Mouse (Mus musculus): ENCODE results near the gene Ccdc57. TPM values are rescaled to one million over a fixed set of nuclear protein-coding genes. Genes with fewer than 3 reads are reported as not detected.
"Not testable (repeated sequence)": the region's sequence is repeated elsewhere in the genome, so short reads cannot be mapped to it uniquely, and the experiment has no call there.

Ccdc57 gene
- polyA plus RNA-seq, 1 experiment from 2014 or later = 9.2 TPM

GRCm38 (mm10) chr11:120832962-120833361 is 99.7 kb downstream of the Ccdc57 start:
- not testable (repeated sequence) for H3K9me3 ChIP-seq (ENCODE audit: control insufficient read depth, low read length); ATAC-seq (ENCODE audit: low FRiP score, low TSS enrichment)
- WGBS = 93% methylated on average over 5 of the region's 5 CpGs

GRCm38 (mm10) chr11:120831659-120832440 is 100.8 kb downstream of the Ccdc57 start:
- no peak for ATAC-seq (ENCODE audit: low FRiP score, low TSS enrichment)
- Histone ChIP-seq H3K27ac (ENCODE audit: low read depth, low read length) (no peak overlapping the region), H3K4me3 (ENCODE audit: low read length) (no peak overlapping the region), H3K27me3 (ENCODE audit: control insufficient read depth, insufficient read depth, low read length) (no peaks in the 10 kb centered on the region), H3K4me1 (ENCODE audit: control insufficient read depth, insufficient read depth, low read length) (no peaks in the 10 kb centered on the region), H3K9me3 (ENCODE audit: control insufficient read depth, low read length) (no peaks in the 10 kb centered on the region), H3K36me3 (ENCODE audit: control insufficient read depth, insufficient read depth, low read length) (no peaks in the 10 kb centered on the region), H3K9ac (ENCODE audit: low read depth, low read length) (no peak overlapping the region), H3K4me2 (replicated peaks; ENCODE audit: low read depth, low read length) (no peak overlapping the region)
- 87% methylated on average over 3 of the region's 3 CpGs for WGBS

More at GRCm38 (mm10) chr11:120832962-120833361, 99.7 kb downstream of the Ccdc57 start:
- not testable (repeated sequence) for H3K9ac ChIP-seq (ENCODE audit: low read depth, low read length); H3K4me1 ChIP-seq (ENCODE audit: control insufficient read depth, insufficient read depth, low read length); H3K4me2 ChIP-seq (replicated peaks; ENCODE audit: low read depth, low read length); H3K27me3 ChIP-seq (ENCODE audit: control insufficient read depth, insufficient read depth, low read length); H3K36me3 ChIP-seq (ENCODE audit: control insufficient read depth, insufficient read depth, low read length); H3K4me3 ChIP-seq (ENCODE audit: low read length); H3K27ac ChIP-seq (ENCODE audit: low read depth, low read length)

- WGBS = 76% methylated on average over 12 of the region's 12 CpGs
- H3K4me2 ChIP-seq (replicated peaks; ENCODE audit: low read depth, low read length) = no peak overlapping the region
- no peaks in the 10 kb centered on the region for H3K9me3 ChIP-seq (ENCODE audit: control insufficient read depth, low read length)
- no peak overlapping the region for H3K4me3 ChIP-seq (ENCODE audit: low read length)
- H3K4me1 ChIP-seq (ENCODE audit: control insufficient read depth, insufficient read depth, low read length) = no peaks in the 10 kb centered on the region; the same call in 1 of the 2 replicates
- H3K36me3 ChIP-seq (ENCODE audit: control insufficient read depth, insufficient read depth, low read length) = no peaks in the 10 kb centered on the region
- H3K9ac ChIP-seq (ENCODE audit: low read depth, low read length) = no peak overlapping the region
- no peak for ATAC-seq (ENCODE audit: low FRiP score, low TSS enrichment)
- H3K27ac ChIP-seq (ENCODE audit: low read depth, low read length) = no peak overlapping the region
- H3K27me3 ChIP-seq (ENCODE audit: control insufficient read depth, insufficient read depth, low read length) = no peaks in the 10 kb centered on the region
These were observed 102.0 kb downstream of the Ccdc57 start for GRCm38 (mm10) chr11:120830686-120831085.

GRCm38 (mm10) chr11:120829757-120830532 is 102.7 kb downstream of the Ccdc57 start:
- no peaks in the 10 kb centered on the region for H3K9me3 ChIP-seq (ENCODE audit: control insufficient read depth, low read length)
- WGBS = 83% methylated on average over 10 of the region's 10 CpGs
- H3K9ac ChIP-seq (ENCODE audit: low read depth, low read length) = no peak overlapping the region
- no peaks in the 10 kb centered on the region for H3K36me3 ChIP-seq (ENCODE audit: control insufficient read depth, insufficient read depth, low read length)
- no peak overlapping the region for H3K4me3 ChIP-seq (ENCODE audit: low read length)
- no peak for ATAC-seq (ENCODE audit: low FRiP score, low TSS enrichment)
- no peak overlapping the region for H3K27ac ChIP-seq (ENCODE audit: low read depth, low read length)
- H3K27me3 ChIP-seq (ENCODE audit: control insufficient read depth, insufficient read depth, low read length) = no peaks in the 10 kb centered on the region
- H3K4me2 ChIP-seq (replicated peaks; ENCODE audit: low read depth, low read length) = no peak overlapping the region
- H3K4me1 ChIP-seq (ENCODE audit: control insufficient read depth, insufficient read depth, low read length) = no peaks in the 10 kb centered on the region; the same call in none of the 2 replicates

- Histone ChIP-seq H3K36me3 (ENCODE audit: control insufficient read depth, insufficient read depth, low read length) (no peaks in the 10 kb centered on the region), H3K4me2 (replicated peaks; ENCODE audit: low read depth, low read length) (no peak overlapping the region), H3K9ac (ENCODE audit: low read depth, low read length) (no peak overlapping the region), H3K4me1 (ENCODE audit: control insufficient read depth, insufficient read depth, low read length) (no peaks in the 10 kb centered on the region; the same call in none of the 2 replicates), H3K27me3 (ENCODE audit: control insufficient read depth, insufficient read depth, low read length) (no peaks in the 10 kb centered on the region), H3K9me3 (ENCODE audit: control insufficient read depth, low read length) (no peaks in the 10 kb centered on the region), H3K4me3 (ENCODE audit: low read length) (no peak overlapping the region), H3K27ac (ENCODE audit: low read depth, low read length) (no peak overlapping the region)
- WGBS = 81% methylated on average over 4 of the region's 4 CpGs
- ATAC-seq (ENCODE audit: low FRiP score, low TSS enrichment) = no peak
These were observed 104.3 kb downstream of the Ccdc57 start for GRCm38 (mm10) chr11:120828416-120828815.

GRCm38 (mm10) chr11:120826016-120826953 is 106.4 kb downstream of the Ccdc57 start:
- no peaks in the 10 kb centered on the region for H3K27me3 ChIP-seq (ENCODE audit: control insufficient read depth, insufficient read depth, low read length)
- H3K27ac ChIP-seq (ENCODE audit: low read depth, low read length) = peak overlapping the region; percentile 98; the same call in 1 of the 2 replicates
- H3K4me2 ChIP-seq (replicated peaks; ENCODE audit: low read depth, low read length) = no peak overlapping the region
- ATAC-seq (ENCODE audit: low FRiP score, low TSS enrichment) = no peak
- H3K36me3 ChIP-seq (ENCODE audit: control insufficient read depth, insufficient read depth, low read length) = peaks cover 7% of the 10 kb centered on the region
- peak overlapping the region; percentile 93; the same call in 1 of the 2 replicates for H3K9ac ChIP-seq (ENCODE audit: low read depth, low read length)
- no peaks in the 10 kb centered on the region for H3K9me3 ChIP-seq (ENCODE audit: control insufficient read depth, low read length)
- H3K4me1 ChIP-seq (ENCODE audit: control insufficient read depth, insufficient read depth, low read length) = peaks cover 14% of the 10 kb centered on the region
- WGBS = 82% methylated on average over 8 of the region's 8 CpGs
- no peak overlapping the region for H3K4me3 ChIP-seq (ENCODE audit: low read length)

GRCm38 (mm10) chr11:120825289-120825863 is 107.3 kb downstream of the Ccdc57 start:
- peak overlapping the region; percentile 93 for H3K9ac ChIP-seq (ENCODE audit: low read depth, low read length)
- H3K4me1 ChIP-seq (ENCODE audit: control insufficient read depth, insufficient read depth, low read length) = peaks cover 14% of the 10 kb centered on the region
- ATAC-seq (ENCODE audit: low FRiP score, low TSS enrichment) = no peak
- no peaks in the 10 kb centered on the region for H3K27me3 ChIP-seq (ENCODE audit: control insufficient read depth, insufficient read depth, low read length)
- peak overlapping the region; percentile 98 for H3K27ac ChIP-seq (ENCODE audit: low read depth, low read length)
- peak overlapping the region; percentile 89 for H3K4me3 ChIP-seq (ENCODE audit: low read length)
- no peaks in the 10 kb centered on the region for H3K9me3 ChIP-seq (ENCODE audit: control insufficient read depth, low read length)
- 36% methylated on average over 4 of the region's 4 CpGs for WGBS
- peaks cover 15% of the 10 kb centered on the region for H3K36me3 ChIP-seq (ENCODE audit: control insufficient read depth, insufficient read depth, low read length)
- H3K4me2 ChIP-seq (replicated peaks; ENCODE audit: low read depth, low read length) = peak overlapping the region; percentile 96

GRCm38 (mm10) chr11:120824787-120825288 is 107.8 kb downstream of the Ccdc57 start:
- peak overlapping the region; percentile 93 for H3K9ac ChIP-seq (ENCODE audit: low read depth, low read length)
- H3K27ac ChIP-seq (ENCODE audit: low read depth, low read length) = peak overlapping the region; percentile 98
- 0% methylated on average over 21 of the region's 21 CpGs for WGBS
- peak; percentile 18 for ATAC-seq (ENCODE audit: low FRiP score, low TSS enrichment)
- no peaks in the 10 kb centered on the region for H3K27me3 ChIP-seq (ENCODE audit: control insufficient read depth, insufficient read depth, low read length)
- peaks cover 14% of the 10 kb centered on the region for H3K4me1 ChIP-seq (ENCODE audit: control insufficient read depth, insufficient read depth, low read length)
- peak overlapping the region; percentile 96 for H3K4me2 ChIP-seq (replicated peaks; ENCODE audit: low read depth, low read length)
- H3K4me3 ChIP-seq (ENCODE audit: low read length) = peak overlapping the region; percentile 89
- H3K9me3 ChIP-seq (ENCODE audit: control insufficient read depth, low read length) = no peaks in the 10 kb centered on the region
- H3K36me3 ChIP-seq (ENCODE audit: control insufficient read depth, insufficient read depth, low read length) = peaks cover 21% of the 10 kb centered on the region
